Mouse (Mus musculus) embryonic stem cell, embryonic (primary cell): ENCODE data around the gene Olfr893.
"Not testable (repeated sequence)": the region's sequence is repeated elsewhere in the genome, so short reads cannot be mapped to it uniquely, and the experiment has no call there.

Experiments used
- CTCF ChIA-PET, 4 experiments: fragments of 300-600 bp in 2 of 4; fragments of 350-600 bp in 2 of 4; sonication (Branson Sonifier 250); formaldehyde crosslinking; loops; one replicate each; lab custom pipeline; 2022; ENCODE audit warnings: inconsistent platforms in 2 of 4; lab: Charles Lee
- POLR2A ChIA-PET, 4 experiments: fragments of 300-600 bp in 2 of 4; fragments of 350-600 bp in 2 of 4; sonication (Branson Sonifier 250); formaldehyde crosslinking; loops; one replicate each; lab custom pipeline; 2022; ENCODE audit warnings: antibody characterized with exemption in 4 of 4, inconsistent platforms in 1 of 4; lab: Charles Lee

Olfr893 gene

GRCm38 (mm10) chr9:38208065-38208464 lies at the start of gene Olfr893:
TSS of gene Olfr893 (plus strand) at chr9:38208365.
- POLR2A ChIA-PET, result no interaction called here
- CTCF ChIA-PET, result no interaction called here

GRCm38 (mm10) chr9:38168341-38168740 lies 39.8 kb upstream of the Olfr893 start:
- CTCF ChIA-PET, POLR2A ChIA-PET: not testable (repeated sequence)

GRCm38 (mm10) chr9:38180721-38181120 lies 27.4 kb upstream of the Olfr893 start, which contains the start of gene Olfr891:
TSS of gene Olfr891 (minus strand) at chr9:38180821.
- ChIA-PET CTCF (no interaction called here), POLR2A (no interaction called here)

- POLR2A ChIA-PET, result no interaction called here
- CTCF ChIA-PET, result no interaction called here
These were observed 9.6 kb downstream of the Olfr893 start, which contains the start of gene Olfr894 for GRCm38 (mm10) chr9:38217755-38218154. TSS of gene Olfr894 (plus strand) at chr9:38218055.

- CTCF ChIA-PET, result no interaction called here
- POLR2A ChIA-PET, result no interaction called here
These were observed 44.3 kb downstream of the Olfr893 start, which contains the start of gene Olfr143 for GRCm38 (mm10) chr9:38252474-38252873. TSS of gene Olfr143 (plus strand) at chr9:38252774.
